Mouse (Mus musculus): ENCODE measurements around the gene Arhgap17.

GRCm38 (mm10) chr7:123283826-123284225 lies 85.9 kb downstream of the Arhgap17 start:
- TF ChIP-seq MEF2A (IDR thresholded peaks at IDR 0.05; ENCODE audit: extremely low read depth, insufficient replicate concordance, low read depth, low read length, poor library complexity, severe bottlenecking) (no peak), POLR2A (IDR thresholded peaks at IDR 0.05; ENCODE audit: control insufficient read depth in 1 of 2, insufficient read depth in 1 of 2, low read depth in 1 of 2, low read length in 2 of 2, poor library complexity in 1 of 2) (no peak), UBTF (IDR thresholded peaks at IDR 0.05; ENCODE audit: borderline replicate concordance, insufficient read depth, low read depth, low read length) (no peak), CTCF (IDR thresholded peaks at IDR 0.05 in 2 of 3, conservative IDR thresholded peaks at IDR 0.05 in 1 of 3; ENCODE audit: control insufficient read depth in 1 of 3, insufficient read depth in 1 of 3, low read depth in 2 of 3, low read length in 3 of 3, poor library complexity in 1 of 3, severe bottlenecking in 1 of 3) (no peak), CHD1 (IDR thresholded peaks at IDR 0.05; ENCODE audit: low read depth, low read length) (no peak), MAFK (IDR thresholded peaks at IDR 0.05; ENCODE audit: borderline replicate concordance, low read depth, low read length) (no peak), ETS1 (IDR thresholded peaks at IDR 0.05; ENCODE audit: low read depth, low read length) (no peak), EP300 (IDR thresholded peaks at IDR 0.05; ENCODE audit: low read depth in 1 of 2, low read length in 2 of 2) (no peak), POLR2AphosphoS5 (IDR thresholded peaks at IDR 0.05; ENCODE audit: borderline replicate concordance, low read depth, low read length) (no peak), RAD21 (IDR thresholded peaks at IDR 0.05; ENCODE audit: low read depth, low read length) (no peak), TAL1 (IDR thresholded peaks at IDR 0.05; ENCODE audit: low read length) (no peak), ZKSCAN1 (IDR thresholded peaks at IDR 0.05; ENCODE audit: low read depth, low read length) (no peak), CHD2 (IDR thresholded peaks at IDR 0.05; ENCODE audit: low read length) (no peak)
